Mouse (Mus musculus) E14TG2a.4 (cell line): ENCODE measurements around the gene Snrnp48.

Source experiments
- CTCF ChIP-seq: conservative IDR thresholded peaks from 2 replicates; pipeline ENCODE4 v1.5.1; 2014; ENCODE audit warnings: low read length
- NANOG ChIP-seq: IDR thresholded peaks from 2 replicates; pipeline ENCODE4 v1.6.1; 2014; ENCODE audit warnings: borderline replicate concordance, low read length, mixed read lengths
- POU5F1 ChIP-seq: IDR thresholded peaks from 2 replicates; pipeline ENCODE4 v1.6.1; 2014; ENCODE audit warnings: low read length, borderline replicate concordance

- no peak for TF ChIP-seq CTCF
- no peak for TF ChIP-seq NANOG
- no peak for TF ChIP-seq POU5F1
These were observed 3.3 kb upstream of the Snrnp48 start for GRCm38 (mm10) chr13:38201413-38201812.
